Mouse (Mus musculus): ENCODE measurements at regions not wholly inside any gene's neighbourhood (a gene's known extent, or its start where the extent isn't known, plus 50 kb on each side); places are given as distances from the start of the nearest gene placed in this dataset.

DNA sequence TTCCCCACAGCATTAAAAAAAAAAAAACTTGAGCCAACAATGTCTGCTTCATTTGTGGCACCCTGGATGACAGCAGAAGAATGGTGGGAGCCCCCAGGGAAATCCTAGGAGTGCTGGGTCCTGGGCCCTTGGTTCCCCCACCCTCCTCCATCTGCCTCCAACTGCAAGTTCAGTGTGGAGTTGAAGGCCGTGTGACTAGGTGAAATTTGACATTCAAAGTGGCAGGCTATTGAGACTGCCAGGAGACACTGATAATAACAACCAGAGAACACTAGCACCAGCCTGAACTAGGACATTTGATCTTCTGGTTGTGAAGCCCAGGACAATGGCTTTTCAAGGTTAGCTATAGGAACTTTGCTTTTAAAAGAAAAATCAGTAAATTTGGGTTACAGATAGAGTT lies 74.0 kb downstream of the Adamts15 start:
- H3K9me3 ChIP-seq (ENCODE audit: control insufficient read depth, low read length): no peaks in the 10 kb centered on the region
- no peaks in the 10 kb centered on the region for H3K36me3 ChIP-seq (ENCODE audit: control insufficient read depth, insufficient read depth, low read length)
- H3K4me3 ChIP-seq (replicated peaks; ENCODE audit: low read length): no peak overlapping the region
- H3K4me2 ChIP-seq (replicated peaks; ENCODE audit: low read depth, low read length, severe bottlenecking): no peak overlapping the region
- no peak overlapping the region for H3K9ac ChIP-seq (ENCODE audit: low read depth, low read length, severe bottlenecking)
- DNase-seq (ENCODE audit: low spot score) (no peak), ATAC-seq (ENCODE audit: low FRiP score, low read depth) (no peak)
- 52% methylated on average over 1 of the region's 1 CpGs for WGBS
- no peak overlapping the region for H3K27ac ChIP-seq (replicated peaks; ENCODE audit: low read depth, low read length)
- H3K27me3 ChIP-seq (ENCODE audit: control insufficient read depth, insufficient read depth, low read length): no peaks in the 10 kb centered on the region
- peaks cover 20% of the 10 kb centered on the region for H3K4me1 ChIP-seq (ENCODE audit: control insufficient read depth, insufficient read depth, low read length)
- TF ChIP-seq POLR2A (IDR thresholded peaks at IDR 0.05; ENCODE audit: borderline replicate concordance, extremely low read depth, insufficient read depth, insufficient read length): no peak

DNA sequence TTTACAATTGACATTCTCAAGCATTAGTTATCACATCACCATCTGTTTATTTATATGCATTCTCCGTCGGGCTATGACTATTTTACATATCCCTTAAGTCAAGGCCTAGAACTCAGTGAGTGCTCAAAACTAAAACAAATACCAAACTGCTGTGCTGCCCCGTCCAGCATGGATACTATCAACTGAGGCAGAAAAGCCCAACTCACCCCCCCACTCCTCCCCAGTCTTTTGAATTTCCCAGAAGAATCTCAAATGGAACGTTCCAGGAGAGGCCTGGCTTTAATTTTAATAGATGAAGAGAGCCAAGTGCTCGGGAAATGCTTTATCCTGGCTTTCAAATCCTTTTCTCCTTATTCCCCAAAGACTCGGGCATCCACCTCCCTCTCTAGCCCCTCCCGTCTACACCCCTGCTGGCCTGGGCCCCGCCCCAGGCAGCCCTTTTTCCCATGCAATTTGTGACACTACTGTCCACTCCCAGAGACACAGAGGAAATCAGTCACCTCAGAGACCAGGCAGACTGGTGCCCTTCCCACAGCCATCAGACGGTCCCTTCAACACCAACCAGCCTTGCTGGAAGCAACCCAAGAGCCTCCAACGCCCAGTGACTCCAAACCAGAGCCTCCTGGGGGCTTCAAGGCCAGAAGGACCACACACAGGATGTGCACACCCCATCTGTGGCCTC lies 76.5 kb downstream of the Adamts15 start:
- no peaks in the 10 kb centered on the region for H3K36me3 ChIP-seq (ENCODE audit: control insufficient read depth, insufficient read depth, low read length)
- no peaks in the 10 kb centered on the region for H3K9me3 ChIP-seq (ENCODE audit: control insufficient read depth, low read length)
- H3K4me3 ChIP-seq (replicated peaks; ENCODE audit: low read length): no peak overlapping the region
- peak overlapping the region; percentile 21 for H3K27ac ChIP-seq (replicated peaks; ENCODE audit: low read depth, low read length)
- ATAC-seq (ENCODE audit: low FRiP score, low read depth) (peak; percentile 47), DNase-seq (ENCODE audit: low spot score) (peak; percentile 66)
- H3K27me3 ChIP-seq (ENCODE audit: control insufficient read depth, insufficient read depth, low read length): no peaks in the 10 kb centered on the region
- H3K9ac ChIP-seq (ENCODE audit: low read depth, low read length, severe bottlenecking): no peak overlapping the region
- no peak for TF ChIP-seq POLR2A (IDR thresholded peaks at IDR 0.05; ENCODE audit: borderline replicate concordance, extremely low read depth, insufficient read depth, insufficient read length)
- no peak overlapping the region for H3K4me2 ChIP-seq (replicated peaks; ENCODE audit: low read depth, low read length, severe bottlenecking)
- peaks cover 13% of the 10 kb centered on the region for H3K4me1 ChIP-seq (ENCODE audit: control insufficient read depth, insufficient read depth, low read length)
- 41% methylated on average over 10 of the region's 10 CpGs for WGBS

DNA sequence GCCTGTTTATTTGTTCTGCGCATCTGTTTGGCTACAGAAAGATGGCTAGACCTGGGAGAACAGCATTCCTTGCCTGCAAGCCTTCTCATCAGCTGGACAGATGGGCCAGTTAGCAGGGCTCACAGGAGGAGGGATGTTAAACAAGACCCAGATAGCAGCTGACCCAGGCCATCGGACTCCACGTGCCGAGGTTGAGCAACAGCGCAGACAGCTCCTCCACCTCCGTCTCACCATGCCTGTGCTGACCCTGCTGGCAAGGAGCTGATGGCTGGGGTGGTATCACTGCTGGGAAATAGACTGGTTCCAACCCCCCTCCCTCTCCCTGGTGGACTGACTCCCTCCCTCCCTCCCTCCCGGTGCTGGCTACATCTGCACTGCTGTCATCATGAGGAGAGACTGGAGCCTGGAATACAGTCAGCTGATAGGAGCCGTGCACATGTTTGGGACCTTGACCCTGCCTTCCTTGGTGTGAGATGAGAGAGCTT lies 78.1 kb downstream of the Adamts15 start:
- H3K4me2 ChIP-seq (replicated peaks; ENCODE audit: low read depth, low read length, severe bottlenecking): no peak overlapping the region
- no peak overlapping the region for H3K4me3 ChIP-seq (replicated peaks; ENCODE audit: low read length)
- H3K27ac ChIP-seq (replicated peaks; ENCODE audit: low read depth, low read length): no peak overlapping the region
- TF ChIP-seq POLR2A (IDR thresholded peaks at IDR 0.05; ENCODE audit: borderline replicate concordance, extremely low read depth, insufficient read depth, insufficient read length): no peak
- ATAC-seq (ENCODE audit: low FRiP score, low read depth): no peak
- H3K27me3 ChIP-seq (ENCODE audit: control insufficient read depth, insufficient read depth, low read length): no peaks in the 10 kb centered on the region
- H3K4me1 ChIP-seq (ENCODE audit: control insufficient read depth, insufficient read depth, low read length): peaks cover 12% of the 10 kb centered on the region
- DNase-seq (ENCODE audit: low spot score): no peak
- H3K9me3 ChIP-seq (ENCODE audit: control insufficient read depth, low read length): no peaks in the 10 kb centered on the region
- WGBS: 66% methylated on average over 7 of the region's 8 CpGs
- H3K9ac ChIP-seq (ENCODE audit: low read depth, low read length, severe bottlenecking): no peak overlapping the region
- H3K36me3 ChIP-seq (ENCODE audit: control insufficient read depth, insufficient read depth, low read length): no peaks in the 10 kb centered on the region

DNA sequence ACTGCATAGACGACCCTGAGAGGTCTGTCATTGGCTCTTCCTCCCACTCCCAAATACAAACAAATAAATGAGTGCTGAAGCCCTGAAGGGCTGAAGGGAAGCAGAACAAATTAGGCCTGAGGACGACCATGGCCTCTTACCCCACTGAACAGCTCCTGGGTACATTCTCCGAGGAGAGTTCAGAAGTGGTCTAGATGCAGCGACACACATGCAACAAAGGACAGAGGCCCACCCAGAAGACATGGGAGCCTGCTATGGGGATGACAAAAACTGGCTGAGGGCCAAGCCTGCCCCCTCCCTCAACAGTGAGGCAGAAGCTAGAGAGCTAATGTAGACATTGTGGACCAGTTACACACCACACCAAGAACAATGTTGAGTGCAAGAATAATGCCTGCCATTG lies 87.3 kb downstream of the Adamts15 start:
- Histone ChIP-seq H3K4me2 (replicated peaks; ENCODE audit: low read depth, low read length, severe bottlenecking) (no peak overlapping the region), H3K9me3 (ENCODE audit: control insufficient read depth, low read length) (no peaks in the 10 kb centered on the region), H3K36me3 (ENCODE audit: control insufficient read depth, insufficient read depth, low read length) (no peaks in the 10 kb centered on the region), H3K9ac (ENCODE audit: low read depth, low read length, severe bottlenecking) (no peak overlapping the region), H3K4me1 (ENCODE audit: control insufficient read depth, insufficient read depth, low read length) (peaks cover 15% of the 10 kb centered on the region), H3K4me3 (replicated peaks; ENCODE audit: low read length) (no peak overlapping the region), H3K27ac (replicated peaks; ENCODE audit: low read depth, low read length) (peak overlapping the region; percentile 85), H3K27me3 (ENCODE audit: control insufficient read depth, insufficient read depth, low read length) (no peaks in the 10 kb centered on the region)
- no peak for TF ChIP-seq POLR2A (IDR thresholded peaks at IDR 0.05; ENCODE audit: borderline replicate concordance, extremely low read depth, insufficient read depth, insufficient read length)
- DNase-seq (ENCODE audit: low spot score): no peak
- 42% methylated on average over 4 of the region's 4 CpGs for WGBS
- ATAC-seq (ENCODE audit: low FRiP score, low read depth): 0 out of 2 replicates have a peak, but pooled peaks have one; percentile 37

DNA sequence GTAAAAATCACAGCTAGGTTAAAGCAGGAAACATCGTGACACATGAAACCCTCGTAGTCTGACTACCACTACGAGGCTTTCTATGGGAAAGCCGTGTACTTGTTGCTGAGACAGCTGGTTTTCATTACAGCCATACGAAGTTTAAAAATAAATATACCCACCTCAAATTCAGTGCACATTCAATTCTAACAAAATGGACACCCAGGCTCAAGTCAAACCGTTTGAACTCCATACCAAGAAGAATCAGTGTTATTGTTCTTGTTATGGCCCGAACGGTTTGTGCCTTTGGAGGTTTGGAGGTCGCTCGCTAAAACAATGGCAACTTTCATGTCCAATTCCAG lies 87.7 kb downstream of the Adamts15 start:
- Histone ChIP-seq H3K4me3 (replicated peaks; ENCODE audit: low read length) (no peak overlapping the region), H3K4me2 (replicated peaks; ENCODE audit: low read depth, low read length, severe bottlenecking) (no peak overlapping the region), H3K4me1 (ENCODE audit: control insufficient read depth, insufficient read depth, low read length) (peaks cover 15% of the 10 kb centered on the region), H3K9ac (ENCODE audit: low read depth, low read length, severe bottlenecking) (no peak overlapping the region), H3K36me3 (ENCODE audit: control insufficient read depth, insufficient read depth, low read length) (no peaks in the 10 kb centered on the region), H3K27ac (replicated peaks; ENCODE audit: low read depth, low read length) (peak overlapping the region; percentile 85), H3K9me3 (ENCODE audit: control insufficient read depth, low read length) (no peaks in the 10 kb centered on the region), H3K27me3 (ENCODE audit: control insufficient read depth, insufficient read depth, low read length) (no peaks in the 10 kb centered on the region)
- DNase-seq (ENCODE audit: low spot score) (peak; percentile 71), ATAC-seq (ENCODE audit: low FRiP score, low read depth) (peak; percentile 76)
- WGBS: 30% methylated on average over 10 of the region's 10 CpGs
- no peak for TF ChIP-seq POLR2A (IDR thresholded peaks at IDR 0.05; ENCODE audit: borderline replicate concordance, extremely low read depth, insufficient read depth, insufficient read length)

Measured in limb, embryonic 14.5 days (tissue).